Mouse (Mus musculus) testis, adult 2 months (tissue): ENCODE data around the gene Ccdc144b. TPM values are rescaled to one million over a fixed set of nuclear protein-coding genes. Genes with fewer than 3 reads are reported as not detected.

Experiments used
- H3K27ac ChIP-seq: fragments of 200-500 bp; 2 replicates; pipeline ENCODE4 v1.5.1; 2012; ENCODE audit warnings: low read depth, low read length; ENCODE audit not compliant: control insufficient read depth, insufficient read depth
- H3K27me3 ChIP-seq: fragments of 200-500 bp; 2 replicates; pipeline ENCODE4 v1.6.1; 2012; ENCODE audit warnings: mild to moderate bottlenecking, low read length, moderate library complexity; ENCODE audit not compliant: control insufficient read depth, insufficient read depth
- H3K36me3 ChIP-seq: fragments of 200-500 bp; 2 replicates; pipeline ENCODE4 v1.6.1; 2012; ENCODE audit warnings: mild to moderate bottlenecking, low read length; ENCODE audit not compliant: control insufficient read depth, insufficient read depth
- H3K4me1 ChIP-seq: fragments of 200-500 bp; 2 replicates; pipeline ENCODE4 v1.6.1; 2012; ENCODE audit warnings: low read length; ENCODE audit not compliant: control insufficient read depth, insufficient read depth
- H3K4me3 ChIP-seq: fragments of 200-500 bp; 2 replicates; pipeline ENCODE4 v1.5.1; 2012; ENCODE audit warnings: low read depth, mild to moderate bottlenecking, low read length, moderate library complexity, mixed read lengths; ENCODE audit not compliant: control insufficient read depth
- CTCF ChIP-seq: fragments of 200-500 bp; IDR thresholded peaks from 2 replicates; pipeline ENCODE4 v1.5.1; 2012; ENCODE audit warnings: low read depth, mild to moderate bottlenecking, inconsistent platforms, low read length, moderate library complexity; ENCODE audit not compliant: control insufficient read depth, insufficient read depth, insufficient replicate concordance
- POLR2A ChIP-seq: fragments of 200-500 bp; IDR thresholded peaks from 2 replicates; pipeline ENCODE4 v1.6.1; 2012; ENCODE audit warnings: low read depth, mild to moderate bottlenecking, inconsistent platforms, low read length, moderate library complexity; ENCODE audit not compliant: control insufficient read depth
- polyA plus RNA-seq: library from polyadenylated mRNA; depleted of rRNA; stranded (reverse); fragments of >200 nt; gene quantifications from 2 replicates; pipeline ENCODE4 v1.2.3, GENCODE M21; 2012

Gene Ccdc144b
- polyA plus RNA-seq, 1 experiment, result 3.8 TPM

DNA sequence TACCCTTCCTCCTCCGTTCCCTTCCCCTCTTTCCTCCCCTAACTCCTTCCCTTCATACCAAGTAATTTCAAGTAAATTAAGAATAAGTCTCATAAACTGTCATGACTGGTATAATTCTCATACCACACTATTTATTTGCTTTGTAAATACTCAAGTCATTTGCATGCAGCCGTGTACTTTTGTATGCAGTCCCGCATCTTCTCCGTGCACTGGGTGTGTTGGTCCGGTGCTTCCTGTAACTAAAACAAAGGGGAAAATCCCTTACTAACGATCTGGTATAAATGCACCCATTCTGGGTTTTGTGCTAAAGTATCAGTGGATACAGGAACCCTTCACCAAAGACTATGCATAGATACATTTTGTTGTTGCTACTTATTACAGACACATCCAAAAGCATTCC is 27.6 kb downstream of the Ccdc144b start:
- Histone ChIP-seq H3K4me1 (no peaks in the 10 kb centered on the region), H3K36me3 (no peaks in the 10 kb centered on the region; the same call in 1 of the 2 replicates), H3K27ac (no peak overlapping the region), H3K4me3 (no peak overlapping the region), H3K27me3 (no peaks in the 10 kb centered on the region)
- TF ChIP-seq POLR2A (no peak), CTCF (no peak)

GRCm38 (mm10) chr3:36011239-36011638 is 42.1 kb downstream of the Ccdc144b start:
- Histone ChIP-seq H3K4me1 (no peaks in the 10 kb centered on the region), H3K27me3 (no peaks in the 10 kb centered on the region), H3K4me3 (no peak overlapping the region), H3K27ac (no peak overlapping the region), H3K36me3 (no peaks in the 10 kb centered on the region)
- TF ChIP-seq CTCF (no peak), POLR2A (no peak)

DNA sequence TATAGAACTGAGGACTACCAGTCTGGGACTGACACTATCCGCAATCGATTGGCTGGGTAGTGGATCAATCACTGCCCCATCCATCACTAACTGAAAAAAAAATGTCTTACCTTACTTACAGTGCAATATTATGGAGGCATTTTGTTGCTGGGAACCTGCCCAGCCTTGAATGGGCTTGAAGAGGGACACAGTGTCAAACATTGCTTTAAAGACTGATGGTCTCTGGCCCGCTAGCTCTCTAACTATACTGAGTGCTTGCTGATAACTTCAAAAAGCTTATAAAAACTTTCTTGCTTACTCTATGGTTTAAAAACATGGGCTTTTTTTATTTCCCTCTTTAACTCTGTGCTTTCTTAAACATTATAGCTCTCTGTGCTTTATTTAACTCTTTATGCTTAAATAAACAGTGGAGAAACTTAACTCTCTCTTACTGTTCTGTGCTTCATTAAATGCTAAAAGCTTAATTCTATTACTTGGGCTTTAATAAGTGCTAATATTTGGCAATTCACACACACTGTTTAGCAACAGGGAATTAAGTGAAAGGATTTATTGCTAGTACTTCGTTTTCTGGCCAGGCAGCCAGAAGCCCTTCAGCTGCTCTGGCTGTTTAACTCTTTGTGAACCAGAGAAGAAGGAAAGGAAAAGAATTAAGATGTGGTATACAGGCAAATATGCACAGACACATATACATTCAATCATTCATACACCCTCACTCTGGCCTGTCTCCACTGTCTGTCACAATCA is 44.8 kb downstream of the Ccdc144b start:
- Histone ChIP-seq H3K27ac (no peak overlapping the region), H3K27me3 (no peaks in the 10 kb centered on the region), H3K36me3 (no peaks in the 10 kb centered on the region), H3K4me1 (no peaks in the 10 kb centered on the region), H3K4me3 (no peak overlapping the region)
- TF ChIP-seq CTCF (no peak), POLR2A (no peak)

- H3K27me3 ChIP-seq, result no peaks in the 10 kb centered on the region
- no peak overlapping the region for H3K4me3 ChIP-seq
- no peak for TF ChIP-seq CTCF
- no peak for TF ChIP-seq POLR2A
Measured at GRCm38 (mm10) chr3:36004028-36004895, 49.1 kb downstream of the Ccdc144b start.

GRCm38 (mm10) chr3:36000275-36001239 is 52.8 kb downstream of the Ccdc144b start, which contains the start of gene Mccc1:
TSS of gene Mccc1 (minus strand) at chr3:36000678.
- H3K4me1 ChIP-seq, result no peaks in the 10 kb centered on the region; the same call in 1 of the 2 replicates
- peak within 1 kb of the TSS; percentile 60 for H3K27ac ChIP-seq
- TF ChIP-seq CTCF (no peak), POLR2A (peak; percentile 67)
- peak within 1 kb of the TSS; percentile 91 for H3K4me3 ChIP-seq
- H3K27me3 ChIP-seq, result no peaks in the 10 kb centered on the region
- H3K36me3 ChIP-seq, result no peaks in the 10 kb centered on the region

More at GRCm38 (mm10) chr3:36004028-36004895, 49.1 kb downstream of the Ccdc144b start:
- Histone ChIP-seq H3K27ac (no peak overlapping the region), H3K36me3 (no peaks in the 10 kb centered on the region), H3K4me1 (no peaks in the 10 kb centered on the region; the same call in 1 of the 2 replicates)

GRCm38 (mm10) chr3:35994552-35995531 is 58.5 kb downstream of the Ccdc144b start:
- Histone ChIP-seq H3K36me3 (no peaks in the 10 kb centered on the region), H3K27ac (no peak overlapping the region), H3K4me1 (no peaks in the 10 kb centered on the region; the same call in 1 of the 2 replicates), H3K4me3 (no peak overlapping the region), H3K27me3 (no peaks in the 10 kb centered on the region)
- TF ChIP-seq POLR2A, result no peak
- no peak for TF ChIP-seq CTCF
